Mouse (Mus musculus) kidney, adult 18-20 months (tissue): ENCODE measurements around the gene Nfkbid.

Source experiments
- DNase-seq: peaks from one replicate; pipeline ENCODE4 v3.0.0; 2021

Gene Nfkbid

GRCm38 (mm10) chr7:30421175-30421889 lies at the start of gene Nfkbid:
Nfkbid (plus strand) TSS chr7:30421732.
- DNase-seq = peak; percentile 76

- DNase-seq = peak; percentile 92
Observed at GRCm38 (mm10) chr7:30373501-30373962, 48.0 kb upstream of the Nfkbid start.

- DNase-seq = no peak
Observed at GRCm38 (mm10) chr7:30380061-30380460, 41.5 kb upstream of the Nfkbid start.

GRCm38 (mm10) chr7:30384106-30384505 lies 37.4 kb upstream of the Nfkbid start:
- no peak for DNase-seq

GRCm38 (mm10) chr7:30392746-30393520 lies 28.6 kb upstream of the Nfkbid start:
- DNase-seq = no peak

- no peak for DNase-seq
Observed at GRCm38 (mm10) chr7:30393631-30394030, 27.9 kb upstream of the Nfkbid start.

GRCm38 (mm10) chr7:30394379-30394778 lies 27.2 kb upstream of the Nfkbid start:
- peak; percentile 9 for DNase-seq

- DNase-seq = no peak
Observed at GRCm38 (mm10) chr7:30394871-30395270, 26.7 kb upstream of the Nfkbid start.

- DNase-seq = no peak
Observed at GRCm38 (mm10) chr7:30399671-30400070, 21.9 kb upstream of the Nfkbid start.

- DNase-seq = no peak
Observed at GRCm38 (mm10) chr7:30402343-30402742, 19.2 kb upstream of the Nfkbid start.

GRCm38 (mm10) chr7:30408639-30409038 lies 12.9 kb upstream of the Nfkbid start:
- DNase-seq = no peak

- DNase-seq = no peak
Observed at GRCm38 (mm10) chr7:30409789-30410188, 11.7 kb upstream of the Nfkbid start.

- no peak for DNase-seq
Observed at GRCm38 (mm10) chr7:30411023-30411422, 10.5 kb upstream of the Nfkbid start.

- no peak for DNase-seq
Observed at GRCm38 (mm10) chr7:30412735-30413147, 8.8 kb upstream of the Nfkbid start.

- no peak for DNase-seq
Observed at GRCm38 (mm10) chr7:30413596-30413995, 7.9 kb upstream of the Nfkbid start, which contains the start of gene Tyrobp. Tyrobp (plus strand) TSS chr7:30413760.

GRCm38 (mm10) chr7:30417856-30418255 lies 3.7 kb upstream of the Nfkbid start:
- DNase-seq = no peak

- DNase-seq = no peak
Observed at GRCm38 (mm10) chr7:30419561-30420499, 1.7 kb upstream of the Nfkbid start, which contains the start of gene Hcst. Hcst (minus strand) TSS chr7:30419854.

GRCm38 (mm10) chr7:30420673-30421072 lies 859 bp upstream of the Nfkbid start:
- no peak for DNase-seq

GRCm38 (mm10) chr7:30421890-30422435 lies 431 bp downstream of the Nfkbid start:
- peak; percentile 87 for DNase-seq

- no peak for DNase-seq
Observed at GRCm38 (mm10) chr7:30422560-30422959, 1.0 kb downstream of the Nfkbid start.

- peak; percentile 25 for DNase-seq
Observed at GRCm38 (mm10) chr7:30423071-30423641, 1.6 kb downstream of the Nfkbid start.

- DNase-seq = no peak
Observed at GRCm38 (mm10) chr7:30429327-30429726, 7.8 kb downstream of the Nfkbid start.
